Mouse (Mus musculus): Measurements from ENCODE around the gene Slfn8. TPM values are rescaled to one million over a fixed set of nuclear protein-coding genes. Genes with fewer than 3 reads are reported as not detected.
"Not testable (repeated sequence)": the region's sequence is repeated elsewhere in the genome, so short reads cannot be mapped to it uniquely, and the experiment has no call there.

Gene Slfn8
- polyA plus RNA-seq, 1 experiment from 2014 or later, result 0.54 TPM

GRCm38 (mm10) chr11:83060412-83061020 is 39.9 kb upstream of the Slfn8 start:
- Histone ChIP-seq H3K4me3 (replicated peaks; ENCODE audit: low read depth, low read length) (no peak overlapping the region), H3K27ac (replicated peaks; ENCODE audit: low read depth, low read length) (no peak overlapping the region), H3K27me3 (ENCODE audit: control insufficient read depth, insufficient read depth, low read length) (no peaks in the 10 kb centered on the region), H3K4me2 (ENCODE audit: low read length) (no peak overlapping the region), H3K4me1 (ENCODE audit: control insufficient read depth, insufficient read depth, low read length) (no peaks in the 10 kb centered on the region), H3K9me3 (ENCODE audit: control insufficient read depth, low read length) (no peaks in the 10 kb centered on the region), H3K9ac (replicated peaks; ENCODE audit: low read length) (no peak overlapping the region), H3K36me3 (ENCODE audit: control insufficient read depth, insufficient read depth, low read length) (no peaks in the 10 kb centered on the region)
- 80% methylated on average over 5 of the region's 5 CpGs for WGBS
- DNase-seq (no peak), ATAC-seq (ENCODE audit: low FRiP score, low TSS enrichment) (no peak)

GRCm38 (mm10) chr11:83057863-83058262 is 37.3 kb upstream of the Slfn8 start:
- Histone ChIP-seq H3K4me1 (ENCODE audit: control insufficient read depth, insufficient read depth, low read length) (no peaks in the 10 kb centered on the region), H3K4me2 (ENCODE audit: low read length) (no peak overlapping the region), H3K4me3 (replicated peaks; ENCODE audit: low read depth, low read length) (no peak overlapping the region), H3K27ac (replicated peaks; ENCODE audit: low read depth, low read length) (no peak overlapping the region), H3K9me3 (ENCODE audit: control insufficient read depth, low read length) (no peaks in the 10 kb centered on the region), H3K27me3 (ENCODE audit: control insufficient read depth, insufficient read depth, low read length) (no peaks in the 10 kb centered on the region), H3K36me3 (ENCODE audit: control insufficient read depth, insufficient read depth, low read length) (no peaks in the 10 kb centered on the region), H3K9ac (replicated peaks; ENCODE audit: low read length) (no peak overlapping the region)
- WGBS, result 5% methylated on average over 5 of the region's 5 CpGs
- peak; percentile 76 for DNase-seq
- no peak for ATAC-seq (ENCODE audit: low FRiP score, low TSS enrichment)

GRCm38 (mm10) chr11:83045642-83046041 is 25.0 kb upstream of the Slfn8 start:
- H3K9me3 ChIP-seq (ENCODE audit: control insufficient read depth, low read length), result no peaks in the 10 kb centered on the region
- no peak overlapping the region for H3K4me3 ChIP-seq (replicated peaks; ENCODE audit: low read depth, low read length)
- no peaks in the 10 kb centered on the region for H3K36me3 ChIP-seq (ENCODE audit: control insufficient read depth, insufficient read depth, low read length)
- 89% methylated on average over 3 of the region's 3 CpGs for WGBS
- no peak overlapping the region for H3K27ac ChIP-seq (replicated peaks; ENCODE audit: low read depth, low read length)
- H3K4me1 ChIP-seq (ENCODE audit: control insufficient read depth, insufficient read depth, low read length), result no peaks in the 10 kb centered on the region
- no peaks in the 10 kb centered on the region for H3K27me3 ChIP-seq (ENCODE audit: control insufficient read depth, insufficient read depth, low read length)
- DNase-seq (no peak), ATAC-seq (ENCODE audit: low FRiP score, low TSS enrichment) (no peak)
- no peak overlapping the region for H3K4me2 ChIP-seq (ENCODE audit: low read length)
- no peak overlapping the region for H3K9ac ChIP-seq (replicated peaks; ENCODE audit: low read length)

DNA sequence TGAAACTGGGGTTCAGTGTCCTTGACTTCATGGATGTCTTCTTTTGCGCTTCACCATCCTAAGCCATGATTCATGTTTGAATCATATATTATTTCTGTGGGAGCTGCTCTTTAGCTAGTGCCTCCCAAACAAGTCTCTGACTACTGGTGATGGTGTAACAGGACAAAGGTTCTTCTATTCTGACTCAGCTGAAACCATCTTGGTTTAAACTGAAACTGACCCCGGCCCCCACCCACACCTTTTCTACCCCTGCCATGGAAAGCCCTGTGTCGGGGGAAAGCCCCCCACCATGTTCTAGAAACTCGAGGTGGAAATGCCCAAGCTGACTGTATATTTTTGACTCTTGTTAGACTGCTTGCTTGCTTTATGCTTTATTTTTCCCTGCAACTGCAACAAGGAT is 23.3 kb upstream of the Slfn8 start:
- H3K4me2 ChIP-seq (ENCODE audit: low read length), result no peak overlapping the region
- WGBS, result 80% methylated on average over 4 of the region's 4 CpGs
- ATAC-seq (ENCODE audit: low FRiP score, low TSS enrichment), result no peak
- H3K4me3 ChIP-seq (replicated peaks; ENCODE audit: low read depth, low read length), result no peak overlapping the region
- no peaks in the 10 kb centered on the region for H3K4me1 ChIP-seq (ENCODE audit: control insufficient read depth, insufficient read depth, low read length)
- H3K36me3 ChIP-seq (ENCODE audit: control insufficient read depth, insufficient read depth, low read length), result no peaks in the 10 kb centered on the region
- no peaks in the 10 kb centered on the region for H3K27me3 ChIP-seq (ENCODE audit: control insufficient read depth, insufficient read depth, low read length)
- no peaks in the 10 kb centered on the region for H3K9me3 ChIP-seq (ENCODE audit: control insufficient read depth, low read length)
- no peak overlapping the region for H3K27ac ChIP-seq (replicated peaks; ENCODE audit: low read depth, low read length)
- DNase-seq, result no peak
- no peak overlapping the region for H3K9ac ChIP-seq (replicated peaks; ENCODE audit: low read length)

- H3K9me3 ChIP-seq (ENCODE audit: control insufficient read depth, low read length), result no peaks in the 10 kb centered on the region
- ATAC-seq (ENCODE audit: low FRiP score, low TSS enrichment), result no peak
- no peaks in the 10 kb centered on the region for H3K27me3 ChIP-seq (ENCODE audit: control insufficient read depth, insufficient read depth, low read length)
- H3K4me1 ChIP-seq (ENCODE audit: control insufficient read depth, insufficient read depth, low read length), result no peaks in the 10 kb centered on the region
- no peak overlapping the region for H3K27ac ChIP-seq (replicated peaks; ENCODE audit: low read depth, low read length)
- no peak overlapping the region for H3K9ac ChIP-seq (replicated peaks; ENCODE audit: low read length)
- no peak overlapping the region for H3K4me2 ChIP-seq (ENCODE audit: low read length)
- no peaks in the 10 kb centered on the region for H3K36me3 ChIP-seq (ENCODE audit: control insufficient read depth, insufficient read depth, low read length)
- H3K4me3 ChIP-seq (replicated peaks; ENCODE audit: low read depth, low read length), result no peak overlapping the region
- no peak for DNase-seq
Measured at GRCm38 (mm10) chr11:83041000-83041399, 20.4 kb upstream of the Slfn8 start.

GRCm38 (mm10) chr11:83040325-83040724 is 19.7 kb upstream of the Slfn8 start:
- ATAC-seq (ENCODE audit: low FRiP score, low TSS enrichment), result no peak
- no peak for DNase-seq
- Histone ChIP-seq H3K4me1 (ENCODE audit: control insufficient read depth, insufficient read depth, low read length) (no peaks in the 10 kb centered on the region), H3K9me3 (ENCODE audit: control insufficient read depth, low read length) (no peaks in the 10 kb centered on the region), H3K4me3 (replicated peaks; ENCODE audit: low read depth, low read length) (no peak overlapping the region), H3K27me3 (ENCODE audit: control insufficient read depth, insufficient read depth, low read length) (no peaks in the 10 kb centered on the region), H3K9ac (replicated peaks; ENCODE audit: low read length) (no peak overlapping the region), H3K4me2 (ENCODE audit: low read length) (no peak overlapping the region), H3K27ac (replicated peaks; ENCODE audit: low read depth, low read length) (no peak overlapping the region), H3K36me3 (ENCODE audit: control insufficient read depth, insufficient read depth, low read length) (no peaks in the 10 kb centered on the region)
- WGBS, result 39% methylated on average over 1 of the region's 1 CpGs

GRCm38 (mm10) chr11:83039796-83040195 is 19.2 kb upstream of the Slfn8 start:
- H3K4me1 ChIP-seq (ENCODE audit: control insufficient read depth, insufficient read depth, low read length), result no peaks in the 10 kb centered on the region
- no peaks in the 10 kb centered on the region for H3K36me3 ChIP-seq (ENCODE audit: control insufficient read depth, insufficient read depth, low read length)
- no peak overlapping the region for H3K27ac ChIP-seq (replicated peaks; ENCODE audit: low read depth, low read length)
- ATAC-seq (ENCODE audit: low FRiP score, low TSS enrichment), result no peak
- no peak for DNase-seq
- no peaks in the 10 kb centered on the region for H3K9me3 ChIP-seq (ENCODE audit: control insufficient read depth, low read length)
- H3K4me3 ChIP-seq (replicated peaks; ENCODE audit: low read depth, low read length), result no peak overlapping the region
- no peak overlapping the region for H3K4me2 ChIP-seq (ENCODE audit: low read length)
- no peak overlapping the region for H3K9ac ChIP-seq (replicated peaks; ENCODE audit: low read length)
- H3K27me3 ChIP-seq (ENCODE audit: control insufficient read depth, insufficient read depth, low read length), result no peaks in the 10 kb centered on the region
- WGBS, result 9% methylated on average over 19 of the region's 19 CpGs

- Histone ChIP-seq H3K27me3 (ENCODE audit: control insufficient read depth, insufficient read depth, low read length) (no peaks in the 10 kb centered on the region), H3K4me2 (ENCODE audit: low read length) (no peak overlapping the region), H3K36me3 (ENCODE audit: control insufficient read depth, insufficient read depth, low read length) (no peaks in the 10 kb centered on the region), H3K4me3 (replicated peaks; ENCODE audit: low read depth, low read length) (no peak overlapping the region), H3K27ac (replicated peaks; ENCODE audit: low read depth, low read length) (no peak overlapping the region), H3K9ac (replicated peaks; ENCODE audit: low read length) (no peak overlapping the region), H3K4me1 (ENCODE audit: control insufficient read depth, insufficient read depth, low read length) (no peaks in the 10 kb centered on the region), H3K9me3 (ENCODE audit: control insufficient read depth, low read length) (no peaks in the 10 kb centered on the region)
- DNase-seq (no peak), ATAC-seq (ENCODE audit: low FRiP score, low TSS enrichment) (no peak)
- WGBS, result 50% methylated on average over 1 of the region's 1 CpGs
Measured at GRCm38 (mm10) chr11:83039156-83039555, 18.5 kb upstream of the Slfn8 start.

- H3K27ac ChIP-seq (replicated peaks; ENCODE audit: low read depth, low read length); DNase-seq; H3K4me1 ChIP-seq (ENCODE audit: control insufficient read depth, insufficient read depth, low read length); H3K36me3 ChIP-seq (ENCODE audit: control insufficient read depth, insufficient read depth, low read length); H3K9me3 ChIP-seq (ENCODE audit: control insufficient read depth, low read length); ATAC-seq (ENCODE audit: low FRiP score, low TSS enrichment); H3K4me3 ChIP-seq (replicated peaks; ENCODE audit: low read depth, low read length); H3K27me3 ChIP-seq (ENCODE audit: control insufficient read depth, insufficient read depth, low read length); H3K4me2 ChIP-seq (ENCODE audit: low read length); H3K9ac ChIP-seq (replicated peaks; ENCODE audit: low read length): not testable (repeated sequence)
- WGBS, result 84% methylated on average over 3 of the region's 3 CpGs
Measured at GRCm38 (mm10) chr11:83038686-83039085, 18.1 kb upstream of the Slfn8 start.

Data from midbrain, embryonic 14.5 days (tissue).